In genomic region chr16:92565291-92565690, GRCm38 (mm10) we compare ENCODE assay signal across 7 mouse cellular contexts.
A peak's percentile ranks its signal among the peaks of the same experiment; 100 is the strongest.
DNase-seq lines count a peak whose midpoint lies in the region; ATAC-seq and TF ChIP-seq lines count a peak whose summit lies in the region.

No protein-coding gene starts in this region.

- H3K27ac ChIP-seq in forebrain, postnatal 0 days (ENCODE audit: low read depth, low read length): no peak overlapping the region
- no peak overlapping the region for H3K27ac ChIP-seq in forebrain, embryonic 12.5 days
- H3K27ac ChIP-seq in midbrain, embryonic 13.5 days: no peak overlapping the region

- ATAC-seq in forebrain, postnatal 0 days: peak; percentile 20
- ATAC-seq in forebrain, embryonic 12.5 days (ENCODE audit: low FRiP score): no peak
- ATAC-seq in midbrain, embryonic 13.5 days: 0 out of 2 replicates have a peak, but pooled peaks have one; percentile 14

- peaks cover 5% of the 10 kb centered on the region; the same call in 1 of the 2 replicates for H3K4me1 ChIP-seq in forebrain, postnatal 0 days (ENCODE audit: insufficient read depth)
- peaks cover 5% of the 10 kb centered on the region; the same call in 1 of the 2 replicates for H3K4me1 ChIP-seq in forebrain, embryonic 12.5 days
- no peaks in the 10 kb centered on the region for H3K4me1 ChIP-seq in midbrain, embryonic 13.5 days (replicated peaks)

- H3K27me3 ChIP-seq in forebrain, postnatal 0 days (ENCODE audit: insufficient read depth, low read length): no peaks in the 10 kb centered on the region
- peaks cover 27% of the 10 kb centered on the region for H3K27me3 ChIP-seq in forebrain, embryonic 12.5 days
- H3K27me3 ChIP-seq in midbrain, embryonic 13.5 days: peaks cover 14% of the 10 kb centered on the region

- DNase-seq in forebrain, postnatal 0 days: peak; percentile 61
- peak; percentile 8 to 9 for DNase-seq in layer of hippocampus, postnatal 14 days (ENCODE audit: low spot score in 2 of 2)
- DNase-seq in layer of hippocampus, adult 9-10 months (ENCODE audit: low spot score): no peak
- DNase-seq in brain, adult 2 months (ENCODE audit: low read depth, low spot score): peak; percentile 15
- DNase-seq in thymus, postnatal 14 days: no peak

- H3K9me3 ChIP-seq in forebrain, postnatal 0 days (ENCODE audit: low read length): no peaks in the 10 kb centered on the region
- H3K9me3 ChIP-seq in forebrain, embryonic 12.5 days: no peaks in the 10 kb centered on the region
- H3K9me3 ChIP-seq in midbrain, embryonic 13.5 days: no peaks in the 10 kb centered on the region

- peak overlapping the region; percentile 46 for H3K4me2 ChIP-seq in forebrain, postnatal 0 days (ENCODE audit: low read depth)
- H3K4me2 ChIP-seq in forebrain, embryonic 12.5 days: no peak overlapping the region
- H3K4me2 ChIP-seq in midbrain, embryonic 13.5 days (replicated peaks): no peak overlapping the region

- H3K36me3 ChIP-seq in forebrain, postnatal 0 days (ENCODE audit: insufficient read depth): no peaks in the 10 kb centered on the region
- no peaks in the 10 kb centered on the region for H3K36me3 ChIP-seq in forebrain, embryonic 12.5 days (replicated peaks)
- no peaks in the 10 kb centered on the region for H3K36me3 ChIP-seq in midbrain, embryonic 13.5 days

- WGBS in forebrain, postnatal 0 days: 42% methylated on average over 11 of the region's 11 CpGs
- 75% methylated on average over 11 of the region's 11 CpGs for WGBS in forebrain, embryonic 12.5 days
- 80% methylated on average over 11 of the region's 11 CpGs for WGBS in midbrain, embryonic 13.5 days

- H3K9ac ChIP-seq in forebrain, postnatal 0 days: 0 out of 2 replicates have a peak overlapping the region, but pooled peaks have one; percentile 6
- H3K9ac ChIP-seq in forebrain, embryonic 12.5 days: no peak overlapping the region
- no peak overlapping the region for H3K9ac ChIP-seq in midbrain, embryonic 13.5 days (replicated peaks)

- TF ChIP-seq CTCF in forebrain, postnatal 0 days (IDR thresholded peaks at IDR 0.05; ENCODE audit: low read depth): no peak

- H3K4me3 ChIP-seq in forebrain, postnatal 0 days (ENCODE audit: low read depth, low read length): peak overlapping the region; percentile 9
- H3K4me3 ChIP-seq in forebrain, embryonic 12.5 days (replicated peaks): no peak overlapping the region
- H3K4me3 ChIP-seq in midbrain, embryonic 13.5 days (replicated peaks): no peak overlapping the region

Comparison
In these comparisons a context has a peak if more than half of its experiments do, and no peak if none do; other contexts are left out.
1. DNase-seq: peak in forebrain, postnatal 0 days (single experiment), layer of hippocampus, postnatal 14 days (2 of 2) and brain, adult 2 months (single experiment); none in layer of hippocampus, adult 9-10 months (single experiment) and thymus, postnatal 14 days (single experiment).